Mouse (Mus musculus) testis, postnatal 10 days (tissue): ENCODE results near the gene Nudt17.
"Not testable (repeated sequence)": the region's sequence is repeated elsewhere in the genome, so short reads cannot be mapped to it uniquely, and the experiment has no call there.

ENCODE experiments used
- DNase-seq: peaks from one replicate; pipeline ENCODE4 v3.0.0; 2021; ENCODE audit warnings: low spot score

Gene Nudt17

GRCm38 (mm10) chr3:96669727-96670468 lies 38.5 kb downstream of the Nudt17 start, which contains the start of gene Ankrd35:
Gene Ankrd35, plus strand, starts transcription at chr3:96670131.
- DNase-seq, result peak; percentile 83

DNA sequence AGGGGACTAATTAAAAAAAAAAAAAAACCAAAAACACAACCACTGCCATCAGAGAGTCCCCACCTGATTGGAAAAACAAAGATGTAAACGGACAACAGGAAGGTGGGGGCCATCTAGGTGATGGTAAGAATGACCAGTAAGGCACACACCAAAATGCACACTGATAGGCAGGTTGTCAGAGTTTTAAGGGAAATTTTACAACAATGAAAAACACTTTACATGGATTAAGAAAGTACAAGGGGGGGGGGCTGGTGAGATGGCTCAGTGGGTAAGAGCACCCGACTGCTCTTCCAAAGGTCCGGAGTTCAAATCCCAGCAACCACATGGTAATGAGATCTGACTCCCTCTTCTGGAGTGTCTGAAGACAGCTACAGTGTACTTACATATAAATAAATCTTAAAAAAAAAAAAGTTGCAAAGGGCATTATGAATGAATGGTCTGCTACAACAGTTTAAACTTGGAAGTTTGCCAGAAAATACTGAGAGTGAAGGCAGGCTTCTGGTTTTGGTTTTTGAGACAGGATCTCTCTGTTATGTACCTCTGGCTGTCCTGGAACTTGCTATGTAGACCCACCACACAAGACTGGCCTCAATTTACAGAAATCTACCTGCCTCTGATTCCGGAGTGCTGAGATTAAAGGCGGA lies 39.8 kb downstream of the Nudt17 start:
- DNase-seq, result no peak

DNA sequence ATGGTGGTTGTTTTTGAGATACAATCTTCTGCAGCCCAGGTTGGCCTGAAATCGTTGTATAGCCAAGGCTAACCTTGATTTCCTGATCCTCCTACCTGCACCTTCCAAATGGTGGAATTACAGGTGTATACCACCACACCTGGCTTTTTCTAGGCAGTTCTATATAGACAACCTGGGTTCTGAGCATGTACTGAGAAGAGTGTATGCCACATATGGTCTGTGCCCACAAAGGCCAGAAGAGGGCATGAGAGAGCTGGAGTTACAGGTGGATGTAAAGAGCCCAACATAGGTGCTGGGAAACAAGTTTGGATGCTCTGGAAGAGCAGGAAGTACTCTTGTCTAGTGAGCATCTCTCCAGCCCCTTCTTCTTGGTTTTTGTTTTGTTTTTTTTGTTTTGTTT lies 41.0 kb downstream of the Nudt17 start:
- no peak for DNase-seq

GRCm38 (mm10) chr3:96666916-96667315 lies 41.4 kb downstream of the Nudt17 start:
- DNase-seq, result no peak

- not testable (repeated sequence) for DNase-seq
Measured at GRCm38 (mm10) chr3:96665732-96666363, 42.5 kb downstream of the Nudt17 start.

DNA sequence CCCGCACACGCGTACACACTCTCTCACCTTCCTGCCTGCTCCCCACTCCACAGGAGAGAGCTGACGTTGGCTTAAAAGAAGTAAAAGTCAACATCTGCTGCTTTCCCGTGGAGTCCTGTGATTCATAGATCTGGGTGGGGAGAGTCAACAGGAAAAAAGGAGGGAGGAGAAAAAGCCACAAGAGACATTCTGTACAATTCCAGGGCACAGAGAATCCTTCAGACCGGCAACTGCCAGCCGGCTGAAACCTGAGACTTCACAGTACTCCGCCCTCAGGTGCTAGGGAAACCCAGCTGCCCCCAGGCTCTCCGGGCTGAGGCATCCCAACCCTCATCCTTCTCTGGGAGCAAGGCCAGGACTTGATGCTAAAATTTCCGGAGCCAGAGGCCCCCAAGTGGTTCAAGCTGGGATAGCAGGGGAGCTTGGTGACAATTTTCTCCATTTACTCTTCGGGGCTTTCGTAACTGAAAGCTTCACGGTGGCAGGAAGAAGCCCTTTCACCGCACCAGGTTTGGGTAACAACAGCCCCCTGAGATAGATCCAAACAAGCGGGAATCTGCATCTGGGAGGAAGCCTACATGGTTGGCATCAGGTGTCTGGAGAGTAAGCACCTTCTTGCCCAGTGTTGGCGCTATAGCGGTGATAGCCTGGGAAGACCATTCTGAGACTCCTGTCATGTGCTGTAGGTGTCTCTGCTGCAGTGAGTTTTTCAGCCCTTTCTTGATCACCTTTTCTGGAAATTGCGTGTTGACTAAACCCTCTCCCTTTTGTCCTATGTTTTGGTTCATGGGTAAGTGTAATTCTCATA lies 44.7 kb downstream of the Nudt17 start:
- DNase-seq, result peak; percentile 89

DNA sequence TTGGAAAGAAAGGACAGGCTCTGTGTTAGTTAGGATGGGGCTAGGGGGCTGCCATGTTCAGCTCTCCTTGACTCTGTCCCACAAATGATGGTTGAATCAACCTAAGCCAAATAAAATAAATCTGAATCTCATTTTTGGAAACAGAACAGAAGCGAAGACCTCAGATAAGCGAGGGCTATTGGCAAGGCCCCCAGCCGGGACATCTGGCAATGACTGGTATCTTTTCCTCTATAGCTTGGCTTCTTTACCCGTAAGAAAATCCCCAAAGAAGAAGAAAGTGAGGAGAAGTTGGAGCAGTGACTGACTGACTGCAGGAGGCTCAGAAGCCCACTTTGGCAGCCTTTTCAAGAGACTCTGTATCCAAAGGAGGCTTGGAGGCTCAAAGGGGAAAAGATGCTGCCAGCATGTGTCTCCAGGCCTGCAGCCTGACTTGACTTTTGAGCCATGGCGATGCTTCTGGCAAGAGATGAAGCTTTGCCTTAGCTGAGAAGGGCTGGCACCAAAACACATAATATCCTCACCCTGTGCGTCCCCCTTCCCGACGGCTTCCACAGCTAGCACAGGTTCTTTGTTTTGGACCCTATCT lies 45.5 kb downstream of the Nudt17 start:
- DNase-seq, result no peak

GRCm38 (mm10) chr3:96660901-96661300 lies 47.5 kb downstream of the Nudt17 start:
- DNase-seq, result no peak
